Mouse (Mus musculus): ENCODE measurements around the gene Rxfp2. TPM values are rescaled to one million over a fixed set of nuclear protein-coding genes. Genes with fewer than 3 reads are reported as not detected.

The Rxfp2 gene
- polyA plus RNA-seq, 1 experiment from 2014 or later, result 0.41 TPM

DNA sequence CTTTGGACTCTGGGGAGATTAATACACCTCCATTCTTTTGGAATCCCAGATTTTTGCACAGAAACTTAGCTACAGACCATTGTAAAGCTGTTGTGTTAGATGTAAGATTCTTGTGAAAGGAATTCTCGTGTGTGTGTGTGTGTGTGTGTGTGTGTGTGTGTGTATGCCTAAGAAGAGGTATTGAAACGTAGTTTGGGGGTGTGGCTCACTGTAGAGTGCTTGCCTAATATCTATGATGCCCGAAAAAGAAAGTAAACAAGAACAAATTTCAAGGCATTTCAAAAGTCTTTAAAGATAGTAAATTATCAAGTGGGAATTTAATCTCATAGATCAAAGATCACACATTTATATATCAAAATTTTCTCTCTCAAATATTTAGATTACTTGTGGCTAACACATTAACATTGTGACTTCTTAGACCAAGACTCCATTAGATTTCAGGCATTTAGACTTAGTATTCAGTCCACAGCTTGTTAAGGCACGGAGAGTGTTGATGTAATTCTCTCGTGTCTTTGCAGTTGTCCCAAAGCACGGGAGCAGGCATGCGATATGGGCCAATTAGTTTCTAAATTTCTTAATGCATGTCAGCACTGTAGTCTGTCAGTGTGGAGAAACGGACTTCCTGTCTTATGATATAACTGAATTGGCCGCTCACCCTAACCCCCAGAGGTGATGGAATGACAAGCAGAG is 97.9 kb downstream of the Rxfp2 start:
- H3K4me3 ChIP-seq, result no peak overlapping the region
- no peak overlapping the region for H3K27ac ChIP-seq
- 0 out of 2 replicates have a peak overlapping the region, but pooled peaks have one; percentile 9 for H3K4me2 ChIP-seq (replicated peaks)
- no peak for ATAC-seq (ENCODE audit: low FRiP score, low read depth)
- WGBS, result 77% methylated on average over 9 of the region's 9 CpGs
- H3K4me1 ChIP-seq, result peaks cover 20% of the 10 kb centered on the region
- H3K9ac ChIP-seq, result no peak overlapping the region
- H3K27me3 ChIP-seq, result 0 out of 2 replicates have a peak, but pooled peaks cover 7% of the 10 kb centered on the region
- peaks cover 5% of the 10 kb centered on the region; the same call in 1 of the 2 replicates for H3K9me3 ChIP-seq
- H3K36me3 ChIP-seq, result no peaks in the 10 kb centered on the region

DNA sequence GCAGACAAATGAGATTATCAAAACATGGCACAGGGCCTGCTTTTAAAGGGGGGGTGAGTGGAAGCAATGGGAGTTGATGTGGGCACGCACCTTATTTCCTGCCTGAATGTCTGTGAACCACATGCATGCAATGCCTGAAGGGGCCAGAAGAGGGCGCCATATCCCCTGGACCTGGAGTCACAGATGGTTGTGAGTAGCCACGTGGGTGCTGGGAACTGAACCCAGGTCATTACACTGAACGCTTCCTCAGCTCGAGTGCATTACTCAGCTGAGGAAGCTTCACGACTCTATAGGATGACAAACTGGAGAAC is 98.4 kb downstream of the Rxfp2 start:
- no peak for ATAC-seq (ENCODE audit: low FRiP score, low read depth)
- peaks cover 5% of the 10 kb centered on the region; the same call in 1 of the 2 replicates for H3K9me3 ChIP-seq
- no peak overlapping the region for H3K27ac ChIP-seq
- H3K4me1 ChIP-seq, result peaks cover 20% of the 10 kb centered on the region
- H3K36me3 ChIP-seq, result no peaks in the 10 kb centered on the region
- 0 out of 2 replicates have a peak, but pooled peaks cover 7% of the 10 kb centered on the region for H3K27me3 ChIP-seq
- no peak overlapping the region for H3K4me2 ChIP-seq (replicated peaks)
- H3K9ac ChIP-seq, result no peak overlapping the region
- no peak overlapping the region for H3K4me3 ChIP-seq
- WGBS, result 83% methylated on average over 6 of the region's 6 CpGs

DNA sequence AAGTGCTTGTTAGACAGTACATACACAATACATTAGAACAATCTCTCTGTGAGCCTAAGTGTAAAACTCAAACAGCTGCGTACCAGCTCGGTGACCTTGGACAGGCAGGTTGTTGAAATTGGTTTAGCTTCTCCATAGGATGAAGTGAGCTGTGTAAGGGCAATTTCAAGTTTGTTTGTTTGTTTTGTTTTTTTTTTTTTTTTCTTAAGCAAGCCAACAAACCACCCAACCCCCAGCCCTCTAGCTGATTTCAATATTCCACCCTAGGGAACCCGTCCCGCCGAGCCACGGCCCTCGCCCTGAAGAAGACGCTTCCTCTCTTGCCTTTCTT is 99.6 kb downstream of the Rxfp2 start:
- Histone ChIP-seq H3K27me3 (0 out of 2 replicates have a peak, but pooled peaks cover 7% of the 10 kb centered on the region), H3K9ac (no peak overlapping the region), H3K4me2 (replicated peaks) (peak overlapping the region; percentile 88), H3K9me3 (peaks cover 5% of the 10 kb centered on the region; the same call in 1 of the 2 replicates), H3K36me3 (no peaks in the 10 kb centered on the region), H3K27ac (no peak overlapping the region), H3K4me1 (peaks cover 20% of the 10 kb centered on the region), H3K4me3 (peak overlapping the region; percentile 69)
- 19% methylated on average over 8 of the region's 8 CpGs for WGBS
- no peak for ATAC-seq (ENCODE audit: low FRiP score, low read depth)

DNA sequence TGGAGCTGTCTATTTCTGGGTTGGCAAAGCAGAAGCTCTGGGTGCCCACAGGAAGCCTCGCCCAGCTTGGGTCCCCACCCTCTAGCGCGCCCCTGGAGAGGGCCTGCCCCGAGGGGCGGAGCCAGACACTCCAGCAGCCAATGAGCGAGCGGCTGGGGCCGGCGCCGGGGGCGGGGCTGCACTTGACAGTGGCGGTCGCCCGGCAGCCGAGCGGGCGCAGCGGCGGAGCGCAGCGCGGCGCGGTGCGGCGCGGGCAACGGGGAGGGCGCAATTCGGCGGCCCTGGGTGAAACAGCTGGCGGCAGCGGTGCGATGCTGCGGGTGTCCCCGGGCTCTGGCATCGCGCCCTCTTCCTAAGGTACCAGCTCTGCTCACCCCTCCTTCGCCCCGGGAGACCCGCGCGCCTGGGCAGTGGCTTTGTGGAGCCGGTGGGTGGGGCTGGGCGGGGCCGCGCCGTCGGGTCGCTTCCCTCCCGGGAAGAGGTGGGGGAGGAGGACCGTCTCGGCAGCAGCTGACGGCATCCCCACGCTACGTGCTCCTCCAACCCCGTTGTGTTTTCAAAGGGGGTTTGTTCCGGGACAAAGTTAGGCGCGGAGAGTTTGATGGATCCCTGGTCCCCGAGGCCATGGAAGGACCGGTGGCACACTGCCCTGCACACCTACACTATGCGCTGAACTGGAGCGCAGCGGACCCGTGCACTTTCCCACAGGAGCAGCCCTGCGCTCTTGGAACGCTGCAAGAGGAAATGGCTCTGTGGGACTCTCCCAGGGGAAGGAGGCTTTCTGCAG is 100.2 kb downstream of the Rxfp2 start, which contains the start of gene Fry:
TSS of gene Fry (plus strand) at position 191 of the 787 bp plus-strand sequence.
- peak; percentile 95 for ATAC-seq (ENCODE audit: low FRiP score, low read depth)
- H3K27ac ChIP-seq, result no peak within 1 kb of the TSS

GRCm38 (mm10) chr5:150120676-150121075 is 102.2 kb downstream of the Rxfp2 start:
- Histone ChIP-seq H3K4me2 (replicated peaks) (no peak overlapping the region), H3K27me3 (0 out of 2 replicates have a peak, but pooled peaks cover 7% of the 10 kb centered on the region), H3K36me3 (no peaks in the 10 kb centered on the region), H3K9me3 (peaks cover 5% of the 10 kb centered on the region; the same call in 1 of the 2 replicates), H3K9ac (no peak overlapping the region), H3K27ac (no peak overlapping the region), H3K4me3 (no peak overlapping the region), H3K4me1 (peaks cover 12% of the 10 kb centered on the region)
- ATAC-seq (ENCODE audit: low FRiP score, low read depth), result no peak
- 86% methylated on average over 8 of the region's 8 CpGs for WGBS

More for the DNA sequence above, 100.2 kb downstream of the Rxfp2 start, which contains the start of gene Fry:
- Histone ChIP-seq H3K4me2 (replicated peaks) (peak within 1 kb of the TSS; percentile 88), H3K9ac (peak within 1 kb of the TSS; percentile 63), H3K27me3 (0 out of 2 replicates have a peak, but pooled peaks cover 7% of the 10 kb centered on the region), H3K9me3 (peaks cover 5% of the 10 kb centered on the region; the same call in 1 of the 2 replicates), H3K36me3 (no peaks in the 10 kb centered on the region), H3K4me1 (peaks cover 20% of the 10 kb centered on the region), H3K4me3 (peak within 1 kb of the TSS; percentile 69)
- WGBS, result under 1% methylated on average over 65 of the region's 68 CpGs

- no peak overlapping the region for H3K9ac ChIP-seq
- no peak overlapping the region for H3K4me2 ChIP-seq (replicated peaks)
- 0 out of 2 replicates have a peak, but pooled peaks cover under 1% of the 10 kb centered on the region for H3K9me3 ChIP-seq
- no peak overlapping the region for H3K27ac ChIP-seq
- H3K36me3 ChIP-seq, result no peaks in the 10 kb centered on the region
- WGBS, result 76% methylated on average over 4 of the region's 4 CpGs
- H3K4me1 ChIP-seq, result peaks cover 7% of the 10 kb centered on the region
- H3K4me3 ChIP-seq, result no peak overlapping the region
- no peak for ATAC-seq (ENCODE audit: low FRiP score, low read depth)
- 0 out of 2 replicates have a peak, but pooled peaks cover 7% of the 10 kb centered on the region for H3K27me3 ChIP-seq
Measured at GRCm38 (mm10) chr5:150122095-150122494, 103.6 kb downstream of the Rxfp2 start.

GRCm38 (mm10) chr5:150122571-150122970 is 104.1 kb downstream of the Rxfp2 start:
- H3K4me1 ChIP-seq, result peaks cover 7% of the 10 kb centered on the region
- H3K4me2 ChIP-seq (replicated peaks), result no peak overlapping the region
- no peak overlapping the region for H3K27ac ChIP-seq
- H3K27me3 ChIP-seq, result 0 out of 2 replicates have a peak, but pooled peaks cover 7% of the 10 kb centered on the region
- no peak overlapping the region for H3K9ac ChIP-seq
- WGBS, result 81% methylated on average over 2 of the region's 2 CpGs
- no peaks in the 10 kb centered on the region for H3K9me3 ChIP-seq
- H3K4me3 ChIP-seq, result no peak overlapping the region
- H3K36me3 ChIP-seq, result no peaks in the 10 kb centered on the region
- ATAC-seq (ENCODE audit: low FRiP score, low read depth), result no peak

GRCm38 (mm10) chr5:150125920-150126319 is 107.4 kb downstream of the Rxfp2 start:
- Histone ChIP-seq H3K27me3 (no peaks in the 10 kb centered on the region), H3K4me2 (replicated peaks) (no peak overlapping the region), H3K36me3 (no peaks in the 10 kb centered on the region), H3K9ac (no peak overlapping the region), H3K9me3 (no peaks in the 10 kb centered on the region), H3K4me1 (no peaks in the 10 kb centered on the region), H3K27ac (no peak overlapping the region), H3K4me3 (no peak overlapping the region)
- 69% methylated on average over 9 of the region's 9 CpGs for WGBS
- no peak for ATAC-seq (ENCODE audit: low FRiP score, low read depth)

DNA sequence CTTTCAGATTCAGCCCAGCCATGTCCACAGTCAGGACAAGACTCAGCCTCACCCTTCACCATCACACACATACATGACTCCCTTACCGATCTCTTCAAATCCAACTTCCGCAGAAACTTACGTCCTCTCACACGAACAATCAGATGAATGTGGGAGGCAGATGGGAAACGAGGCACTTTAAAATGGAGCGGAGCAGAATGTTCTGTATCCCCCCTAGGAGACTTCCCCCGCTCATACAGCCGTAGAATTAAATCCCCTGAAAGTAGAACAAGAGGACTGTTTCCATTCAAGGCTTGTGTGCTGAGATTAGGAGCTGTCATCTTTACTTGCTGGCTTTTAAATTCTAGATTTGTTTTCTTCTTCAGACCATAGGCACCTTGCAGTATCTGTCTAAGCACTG is 110.0 kb downstream of the Rxfp2 start:
- Histone ChIP-seq H3K9ac (no peak overlapping the region), H3K9me3 (no peaks in the 10 kb centered on the region), H3K27ac (no peak overlapping the region), H3K4me1 (no peaks in the 10 kb centered on the region), H3K27me3 (no peaks in the 10 kb centered on the region), H3K4me3 (no peak overlapping the region), H3K4me2 (replicated peaks) (no peak overlapping the region), H3K36me3 (no peaks in the 10 kb centered on the region)
- 80% methylated on average over 8 of the region's 8 CpGs for WGBS
- ATAC-seq (ENCODE audit: low FRiP score, low read depth), result no peak

DNA sequence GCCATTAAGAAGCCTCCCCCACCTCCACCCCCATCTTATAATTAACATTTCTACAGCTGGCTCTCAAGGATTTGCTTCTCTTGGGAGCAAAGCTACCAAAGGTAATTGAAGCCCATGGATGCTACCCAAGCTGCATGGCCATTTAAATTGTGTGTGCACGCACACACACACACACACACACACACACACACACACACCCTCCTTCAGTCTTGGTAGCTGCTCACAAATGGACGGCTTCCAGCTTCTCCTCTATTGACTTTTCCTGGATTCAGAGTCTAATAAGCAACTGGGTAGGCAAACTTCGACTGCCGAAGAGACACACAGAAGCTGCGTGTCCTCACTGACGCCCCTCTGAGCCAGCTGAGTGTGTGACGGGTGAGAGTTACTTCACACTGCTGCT is 111.7 kb downstream of the Rxfp2 start:
- H3K4me2 ChIP-seq (replicated peaks), result no peak overlapping the region
- H3K27me3 ChIP-seq, result no peaks in the 10 kb centered on the region
- H3K9me3 ChIP-seq, result no peaks in the 10 kb centered on the region
- H3K27ac ChIP-seq, result no peak overlapping the region
- H3K4me3 ChIP-seq, result no peak overlapping the region
- WGBS, result 84% methylated on average over 7 of the region's 7 CpGs
- no peak overlapping the region for H3K9ac ChIP-seq
- H3K4me1 ChIP-seq, result no peaks in the 10 kb centered on the region
- ATAC-seq (ENCODE audit: low FRiP score, low read depth), result no peak
- no peaks in the 10 kb centered on the region for H3K36me3 ChIP-seq

DNA sequence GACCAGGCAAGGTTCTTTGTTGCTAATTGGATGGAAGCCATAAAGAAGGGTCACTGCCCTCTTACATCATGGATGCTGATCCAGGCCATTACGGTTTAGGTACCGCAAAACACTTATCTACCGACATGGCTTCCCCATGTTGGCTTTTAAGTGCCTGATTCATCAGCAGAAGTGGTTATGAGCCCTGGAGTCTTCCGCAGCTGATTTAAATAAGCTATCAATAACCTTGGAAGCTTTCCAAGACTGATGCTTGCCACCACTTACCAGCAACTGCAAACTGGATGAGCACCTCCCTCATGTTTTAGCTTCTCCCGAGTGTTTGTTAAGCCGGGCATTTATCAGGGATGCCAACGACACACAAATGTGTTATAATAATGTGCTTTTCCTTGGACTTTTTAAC is 112.7 kb downstream of the Rxfp2 start:
- no peaks in the 10 kb centered on the region for H3K4me1 ChIP-seq
- no peak overlapping the region for H3K4me2 ChIP-seq (replicated peaks)
- no peaks in the 10 kb centered on the region for H3K36me3 ChIP-seq
- 73% methylated on average over 7 of the region's 7 CpGs for WGBS
- no peaks in the 10 kb centered on the region for H3K27me3 ChIP-seq
- no peak overlapping the region for H3K9ac ChIP-seq
- ATAC-seq (ENCODE audit: low FRiP score, low read depth), result no peak
- H3K9me3 ChIP-seq, result no peaks in the 10 kb centered on the region
- H3K4me3 ChIP-seq, result no peak overlapping the region
- H3K27ac ChIP-seq, result no peak overlapping the region

All from limb, embryonic 13.5 days (tissue).